Mouse (Mus musculus) urinary bladder, postnatal 0 days (tissue): ENCODE data around the gene Iqgap2. TPM values are rescaled to one million over a fixed set of nuclear protein-coding genes. Genes with fewer than 3 reads are reported as not detected.

Source experiments
- polyA plus RNA-seq: library from polyadenylated mRNA; unstranded; fragments of >200 nt; fragmentation: Nextera tagmentation; extraction: Ambion mirVana; gene quantifications from 2 replicates; pipeline ENCODE4 v1.2.1, GENCODE M21; 2015

Iqgap2 gene
- polyA plus RNA-seq: 2.2 and 2.6 TPM in 2 replicates

DNA sequence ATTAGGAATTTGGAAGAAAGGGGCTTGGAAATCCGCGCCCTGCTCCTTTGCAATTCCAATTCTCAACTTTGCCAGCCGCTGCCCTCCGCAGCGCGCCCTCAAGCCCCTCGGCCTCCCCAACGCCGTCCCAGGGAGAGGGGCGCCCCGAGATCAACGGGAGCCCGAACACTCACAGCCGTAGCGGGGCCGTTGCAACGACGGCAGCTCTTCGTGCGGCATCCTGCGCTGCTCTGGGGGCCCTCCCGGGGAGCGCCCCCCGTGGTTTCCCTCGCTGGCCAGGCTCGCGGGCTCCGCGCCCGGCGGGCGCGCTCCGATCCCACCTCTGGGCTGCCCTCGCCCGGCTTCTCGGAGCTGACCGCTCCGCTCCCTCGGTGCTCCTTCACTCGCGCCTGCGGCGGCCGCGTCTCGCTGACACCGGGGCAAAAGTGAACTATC is at the start of gene Iqgap2:
TSS of gene Iqgap2 (minus strand) at position 432 of the 435 bp plus-strand sequence.

DNA sequence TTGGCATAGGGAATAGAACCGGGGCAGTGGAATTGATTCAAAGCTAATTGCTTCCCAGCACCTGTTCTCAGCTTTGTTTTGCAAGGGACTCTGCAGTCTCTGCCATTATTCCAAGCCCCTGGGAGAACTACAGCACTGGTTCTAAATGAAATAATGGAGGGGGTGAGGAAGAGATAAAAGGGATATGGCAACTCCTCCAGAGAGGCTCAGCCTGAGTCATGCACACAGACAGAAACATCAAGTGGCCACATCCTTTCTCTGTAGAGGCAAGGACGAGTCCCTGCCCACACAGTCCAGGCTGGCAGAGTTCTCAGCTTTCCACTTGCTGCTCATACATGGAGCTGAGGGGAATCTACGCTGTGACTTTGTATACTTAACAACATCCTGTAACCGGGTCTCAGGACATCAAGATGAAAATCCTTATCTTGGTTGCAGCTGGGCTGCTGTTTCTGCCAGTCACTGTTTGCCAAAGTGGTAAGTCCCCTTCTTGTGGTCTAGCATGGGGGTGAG is 195.0 kb downstream of the Iqgap2 start, which contains the start of gene F2rl2:
TSS of gene F2rl2 (plus strand) at position 200 of the 510 bp plus-strand sequence.

DNA sequence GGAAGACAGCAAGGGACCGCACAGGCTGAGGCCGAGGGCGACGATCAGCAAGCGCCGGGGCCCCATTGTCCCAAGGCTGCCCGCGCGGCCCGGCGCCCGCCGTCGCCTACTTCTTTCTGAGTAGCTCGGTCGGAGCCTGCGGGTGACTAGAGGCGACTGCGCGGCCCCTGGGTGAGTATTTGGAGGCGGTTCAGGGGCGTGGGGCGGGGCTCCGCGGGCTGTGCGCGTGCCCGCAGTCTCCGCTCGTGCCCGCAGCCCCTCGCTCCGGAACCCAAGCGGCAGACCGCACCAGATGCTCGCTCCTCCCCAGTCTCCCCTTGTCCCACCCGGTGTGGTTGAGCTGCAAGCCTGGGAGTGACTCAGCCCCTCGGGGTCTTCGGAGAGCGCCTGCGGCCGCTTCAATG is 273.4 kb downstream of the Iqgap2 start, which contains the start of gene F2r:
TSS of gene F2r (minus strand) at position 179 of the 404 bp plus-strand sequence.

Other genes starting within 250 kb of the Iqgap2 start
- gene F2rl2, start 195.1 kb downstream of the Iqgap2 start, polyA plus RNA-seq: 0.16 and 0.30 TPM in 2 replicates
- gene Gm20075, start 189.5 kb upstream of the Iqgap2 start, polyA plus RNA-seq: 15.2 and 18.0 TPM in 2 replicates
- gene Gm17190, start 190.1 kb upstream of the Iqgap2 start, polyA plus RNA-seq: not detected in 2 replicates
- gene Sv2c, start 240.7 kb upstream of the Iqgap2 start, polyA plus RNA-seq: 0.43 and 0.88 TPM in 2 replicates